Mouse (Mus musculus) liver, postnatal 0 days (tissue): ENCODE measurements at regions not wholly inside any gene's neighbourhood (a gene's known extent, or its start where the extent isn't known, plus 50 kb on each side); places are given as distances from the start of the nearest gene placed in this dataset.

Experiments used
- ATAC-seq: fragments of 200-750 bp; cut with Nextera tagmentation; 2 replicates; pipeline ENCODE4 v1.8.0; 2017; ENCODE audit warnings: mild to moderate bottlenecking, moderate library complexity
- DNase-seq: peaks from one replicate; pipeline ENCODE4 v3.0.0-alpha.2; 2016
- H3K27ac ChIP-seq: fragments of 300-500 bp; sonication (generic); 2 replicates; pipeline ENCODE4 v1.5.1; 2014; ENCODE audit warnings: antibody characterized with exemption, moderate library complexity, mild to moderate bottlenecking, low read depth
- H3K27me3 ChIP-seq: fragments of 300-500 bp; sonication (generic); 2 replicates; pipeline ENCODE4 v1.6.1; 2014; ENCODE audit warnings: low read length, control low read depth, mixed read lengths; ENCODE audit not compliant: insufficient read depth
- H3K36me3 ChIP-seq: fragments of 300-500 bp; sonication (generic); replicated peaks from 2 replicates; pipeline ENCODE4 v1.6.1; 2014; ENCODE audit warnings: mild to moderate bottlenecking, control low read depth, low read length, moderate library complexity, mixed read lengths; ENCODE audit not compliant: insufficient read depth
- H3K4me1 ChIP-seq: fragments of 300-500 bp; sonication (generic); 2 replicates; pipeline ENCODE4 v1.6.1; 2014; ENCODE audit warnings: antibody characterized with exemption, mild to moderate bottlenecking, control low read depth; ENCODE audit not compliant: insufficient read depth
- H3K4me2 ChIP-seq: fragments of 300-500 bp; sonication (generic); 2 replicates; pipeline ENCODE4 v1.6.1; 2014; ENCODE audit warnings: low read depth, mild to moderate bottlenecking, low read length, moderate library complexity, mixed read lengths
- H3K4me3 ChIP-seq: fragments of 300-500 bp; sonication (generic); 2 replicates; pipeline ENCODE4 v1.5.1; 2014; ENCODE audit warnings: low read depth, low read length
- H3K9ac ChIP-seq: fragments of 300-500 bp; sonication (generic); replicated peaks from 2 replicates; pipeline ENCODE4 v1.6.1; 2014; ENCODE audit warnings: mild to moderate bottlenecking, moderate library complexity
- H3K9me3 ChIP-seq: fragments of 300-500 bp; sonication (generic); 2 replicates; pipeline ENCODE4 v1.6.1; 2016; ENCODE audit warnings: mild to moderate bottlenecking, control low read depth, low read length, mixed read lengths
- CTCF ChIP-seq: sonication (generic); IDR thresholded peaks from 2 replicates; pipeline ENCODE4 v1.5.1; 2016; ENCODE audit warnings: antibody characterized with exemption, low read depth
- EP300 ChIP-seq: IDR thresholded peaks from 2 replicates; pipeline ENCODE4 v1.6.1; 2016; ENCODE audit warnings: antibody characterized with exemption, low read depth, mild to moderate bottlenecking
- WGBS: fragments of 180-500 bp; shearing (Covaris S2); extraction: QIAGEN DNeasy Blood & Tissue Kit; methylation state at CpG from one replicate; pipeline ENCODE4 v1.1.7; 2014; ENCODE audit not compliant: insufficient replicate concordance; 5-methylcytosine and 5-hydroxymethylcytosine counted together

- Histone ChIP-seq H3K27me3 (no peaks in the 10 kb centered on the region), H3K4me1 (no peaks in the 10 kb centered on the region), H3K9me3 (0 out of 2 replicates have a peak, but pooled peaks cover 3% of the 10 kb centered on the region), H3K27ac (no peak overlapping the region), H3K36me3 (no peaks in the 10 kb centered on the region), H3K9ac (no peak overlapping the region), H3K4me3 (no peak overlapping the region), H3K4me2 (no peak overlapping the region)
- ATAC-seq, result no peak
- WGBS, result 60% methylated on average over 3 of the region's 3 CpGs
- DNase-seq, result no peak
- TF ChIP-seq EP300, result no peak
Observed at GRCm38 (mm10) chr4:142554716-142555115, 315.5 kb upstream of the Kazn start.

GRCm38 (mm10) chr4:142545871-142546270, 306.7 kb upstream of the Kazn start:
- no peak overlapping the region for H3K4me2 ChIP-seq
- ATAC-seq (no peak), DNase-seq (no peak)
- no peak overlapping the region for H3K4me3 ChIP-seq
- WGBS, result 79% methylated on average over 1 of the region's 1 CpGs
- TF ChIP-seq CTCF (no peak), EP300 (no peak)
- no peaks in the 10 kb centered on the region for H3K4me1 ChIP-seq
- H3K36me3 ChIP-seq, result no peaks in the 10 kb centered on the region
- no peak overlapping the region for H3K27ac ChIP-seq
- no peaks in the 10 kb centered on the region for H3K9me3 ChIP-seq
- H3K9ac ChIP-seq, result no peak overlapping the region
- no peaks in the 10 kb centered on the region for H3K27me3 ChIP-seq

- ATAC-seq (no peak), DNase-seq (no peak)
- H3K27me3 ChIP-seq, result no peaks in the 10 kb centered on the region
- H3K9ac ChIP-seq, result no peak overlapping the region
- no peaks in the 10 kb centered on the region for H3K36me3 ChIP-seq
- no peaks in the 10 kb centered on the region for H3K4me1 ChIP-seq
- TF ChIP-seq EP300 (no peak), CTCF (no peak)
- 45% methylated on average over 1 of the region's 1 CpGs for WGBS
- H3K27ac ChIP-seq, result no peak overlapping the region
- H3K4me2 ChIP-seq, result no peak overlapping the region
- no peaks in the 10 kb centered on the region for H3K9me3 ChIP-seq
- no peak overlapping the region for H3K4me3 ChIP-seq
Observed at GRCm38 (mm10) chr4:142545187-142545586, 306.0 kb upstream of the Kazn start.

GRCm38 (mm10) chr4:142544736-142545135, 305.5 kb upstream of the Kazn start:
- H3K4me3 ChIP-seq, result no peak overlapping the region
- H3K9ac ChIP-seq, result no peak overlapping the region
- WGBS, result 57% methylated on average over 8 of the region's 8 CpGs

GRCm38 (mm10) chr4:142539200-142539750, 300.1 kb upstream of the Kazn start:
- TF ChIP-seq EP300 (no peak), CTCF (no peak)
- Histone ChIP-seq H3K36me3 (no peaks in the 10 kb centered on the region), H3K4me1 (no peaks in the 10 kb centered on the region), H3K9ac (no peak overlapping the region), H3K27me3 (no peaks in the 10 kb centered on the region), H3K27ac (no peak overlapping the region), H3K4me2 (no peak overlapping the region), H3K9me3 (no peaks in the 10 kb centered on the region), H3K4me3 (no peak overlapping the region)
- ATAC-seq, result no peak
- no peak for DNase-seq
- 71% methylated on average over 12 of the region's 12 CpGs for WGBS

More at GRCm38 (mm10) chr4:142544736-142545135, 305.5 kb upstream of the Kazn start:
- Histone ChIP-seq H3K9me3 (no peaks in the 10 kb centered on the region), H3K4me1 (no peaks in the 10 kb centered on the region), H3K27ac (no peak overlapping the region), H3K27me3 (no peaks in the 10 kb centered on the region), H3K4me2 (no peak overlapping the region), H3K36me3 (no peaks in the 10 kb centered on the region)
- ATAC-seq, result no peak
- DNase-seq, result no peak
- TF ChIP-seq EP300 (no peak), CTCF (no peak)

GRCm38 (mm10) chr4:142527080-142527479, 287.9 kb upstream of the Kazn start:
- Histone ChIP-seq H3K36me3 (no peaks in the 10 kb centered on the region), H3K4me1 (no peaks in the 10 kb centered on the region), H3K9ac (no peak overlapping the region), H3K27ac (no peak overlapping the region), H3K4me3 (no peak overlapping the region), H3K27me3 (no peaks in the 10 kb centered on the region), H3K4me2 (no peak overlapping the region), H3K9me3 (no peaks in the 10 kb centered on the region)
- TF ChIP-seq CTCF (no peak), EP300 (no peak)
- 72% methylated on average over 6 of the region's 6 CpGs for WGBS
- no peak for DNase-seq
- no peak for ATAC-seq
